Mouse (Mus musculus) ZHBTc4 (cell line): Measurements from ENCODE around the gene Ankrd13d.
A peak's percentile ranks its signal among the peaks of the same experiment; 100 is the strongest.

Experiments
- DNase-seq: peaks from one replicate; pipeline ENCODE4 v3.0.0-alpha.2; 2011; ENCODE audit warnings: low read depth, low spot score

The Ankrd13d gene

GRCm38 (mm10) chr19:4282898-4283553, at the start of gene Ankrd13d:
TSS of gene Ankrd13d (minus strand) at chr19:4283137.
- peak; percentile 93 for DNase-seq

DNA sequence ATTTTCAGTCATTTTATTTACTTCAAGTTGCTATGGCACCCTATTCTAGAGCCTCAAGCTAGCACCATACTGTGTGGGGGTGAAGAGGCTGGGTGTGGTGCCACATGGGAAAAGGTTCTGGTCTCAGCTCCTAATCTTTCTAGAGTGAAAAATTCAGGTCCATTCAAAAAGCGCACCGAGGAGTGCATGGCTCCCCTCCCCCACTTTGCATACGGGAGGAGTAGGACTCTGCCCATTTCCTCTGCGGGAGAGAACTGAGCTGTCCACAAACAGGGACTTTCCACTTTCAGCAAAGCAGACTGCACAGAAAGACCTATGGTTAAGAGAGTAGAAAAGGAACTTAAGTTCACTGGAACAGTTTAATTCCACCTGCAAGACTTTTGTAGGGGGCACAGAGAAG, 49.7 kb upstream of the Ankrd13d start:
- peak; percentile 72 for DNase-seq

DNA sequence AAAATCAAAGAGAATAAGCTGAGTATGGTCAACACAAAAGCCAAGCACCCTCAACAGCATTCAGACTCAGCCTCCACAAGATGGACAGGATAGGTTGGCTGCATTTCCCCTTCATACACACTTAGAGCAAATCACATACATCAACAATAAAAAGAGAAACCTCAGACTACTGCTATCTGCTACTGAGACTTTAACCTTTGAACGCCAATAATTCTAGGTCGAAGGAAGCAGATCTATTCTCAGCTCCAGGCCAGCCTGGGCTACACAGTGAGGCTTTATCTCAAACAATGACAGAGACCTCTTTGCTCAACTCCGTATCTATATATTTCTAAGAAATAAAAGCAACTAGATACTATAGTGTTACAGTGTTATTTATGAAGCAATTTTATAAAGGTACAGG, 48.3 kb upstream of the Ankrd13d start:
- no peak for DNase-seq

DNA sequence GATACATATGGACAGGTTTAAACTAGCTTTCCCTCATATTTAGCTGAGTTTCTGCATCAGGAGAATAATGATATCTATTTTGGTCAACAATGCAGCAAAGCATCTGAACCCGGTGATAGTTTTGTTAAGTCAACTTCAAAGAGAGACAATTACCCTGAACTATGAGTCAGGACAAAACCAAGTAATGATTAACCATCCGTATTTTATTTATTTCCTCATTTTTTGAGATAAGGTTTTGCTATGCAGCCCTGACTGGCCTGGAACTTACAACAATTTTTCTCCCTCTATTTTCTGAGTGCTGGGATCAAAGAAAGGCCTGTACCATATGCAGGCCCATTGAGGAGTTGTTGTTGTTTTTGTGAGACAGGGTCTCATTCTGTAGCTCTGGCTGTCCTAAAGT, 47.7 kb upstream of the Ankrd13d start:
- no peak for DNase-seq

GRCm38 (mm10) chr19:4328737-4329304, 45.9 kb upstream of the Ankrd13d start:
- peak; percentile 68 for DNase-seq

GRCm38 (mm10) chr19:4326881-4327280, 43.9 kb upstream of the Ankrd13d start:
- no peak for DNase-seq

GRCm38 (mm10) chr19:4326106-4326505, 43.2 kb upstream of the Ankrd13d start:
- DNase-seq: no peak

GRCm38 (mm10) chr19:4322134-4322533, 39.2 kb upstream of the Ankrd13d start:
- DNase-seq: no peak

- DNase-seq: no peak
These were observed 38.7 kb upstream of the Ankrd13d start for GRCm38 (mm10) chr19:4321622-4322021.

DNA sequence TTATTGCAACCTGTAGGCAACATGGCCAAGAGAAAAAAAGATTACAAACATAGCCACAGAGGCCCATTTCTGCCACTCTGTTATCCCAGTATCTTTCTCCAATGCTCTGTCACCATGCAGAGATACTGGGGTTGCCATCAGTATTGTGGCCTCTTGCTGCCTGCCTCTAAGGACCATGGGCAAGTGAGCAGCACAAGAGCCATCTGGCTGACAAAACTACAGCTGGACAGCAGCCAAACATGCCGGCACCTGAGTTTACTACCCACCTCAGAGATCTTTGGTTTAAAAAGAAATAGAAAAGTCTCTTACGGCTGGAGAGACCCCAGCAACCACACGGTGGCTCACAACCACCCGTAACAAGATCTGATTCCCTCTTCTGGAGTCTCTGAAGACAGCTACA, 36.3 kb upstream of the Ankrd13d start:
- no peak for DNase-seq

- no peak for DNase-seq
These were observed 34.2 kb upstream of the Ankrd13d start for GRCm38 (mm10) chr19:4317181-4317580.

DNA sequence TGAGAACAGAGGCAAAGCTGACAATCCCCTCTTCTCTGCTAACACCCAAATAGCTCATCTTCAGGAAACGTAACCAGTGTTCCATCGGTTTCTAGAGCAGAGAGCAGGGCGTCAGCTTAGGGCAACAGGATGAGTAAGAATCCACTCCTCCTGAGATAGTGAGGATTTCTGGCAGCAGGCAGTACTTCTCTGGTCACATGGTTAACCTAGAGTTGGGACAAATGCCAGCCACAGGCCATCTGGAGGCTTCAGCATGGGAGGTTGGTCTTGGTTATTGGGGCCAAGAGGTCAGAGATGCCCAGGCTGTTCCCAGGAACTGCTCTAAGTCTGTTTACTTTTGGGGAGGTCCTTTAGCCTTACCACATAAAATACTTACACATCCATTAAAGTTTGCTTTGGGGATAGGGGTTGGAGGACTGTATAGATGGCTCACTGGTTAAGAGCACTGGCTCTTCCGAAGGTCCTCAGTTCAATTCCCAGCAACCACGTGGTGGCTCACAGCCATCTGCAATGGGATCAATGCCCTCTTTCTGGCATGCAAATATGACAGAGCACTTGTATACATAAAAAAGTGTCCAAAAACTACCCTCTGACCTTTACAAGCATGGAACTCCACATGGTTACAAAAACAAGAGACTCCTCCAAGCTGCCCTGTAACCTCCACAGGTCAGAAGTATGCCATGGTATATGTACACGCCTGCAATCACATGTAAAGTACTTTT, 32.4 kb upstream of the Ankrd13d start:
- no peak for DNase-seq

GRCm38 (mm10) chr19:4309776-4310185, 26.8 kb upstream of the Ankrd13d start:
- DNase-seq: peak; percentile 86

- DNase-seq: no peak
These were observed 26.4 kb upstream of the Ankrd13d start for GRCm38 (mm10) chr19:4309302-4309701.

DNA sequence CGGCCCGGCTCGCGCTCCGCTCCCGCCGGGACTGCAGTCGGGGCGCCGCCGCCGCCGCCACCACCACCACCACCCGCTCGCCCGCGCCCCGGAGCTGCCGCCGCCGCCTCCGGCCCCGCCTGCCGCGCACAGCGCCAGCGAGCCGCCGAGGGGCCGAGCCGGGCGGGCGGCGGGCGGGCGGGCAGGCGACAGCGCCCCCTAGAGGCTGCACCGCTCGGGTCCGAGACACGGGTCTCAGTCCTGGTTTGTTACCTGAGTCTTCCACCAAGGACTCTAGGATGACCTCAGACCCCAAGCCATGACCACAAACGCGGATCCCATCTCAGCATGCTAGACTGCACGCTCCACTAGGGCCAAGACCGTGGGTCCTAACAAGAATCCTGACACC, 23.2 kb upstream of the Ankrd13d start, which contains the start of gene Grk2:
Gene Grk2 (minus strand): TSS at position 33 of the 388 bp plus-strand sequence.
- DNase-seq: peak; percentile 82

DNA sequence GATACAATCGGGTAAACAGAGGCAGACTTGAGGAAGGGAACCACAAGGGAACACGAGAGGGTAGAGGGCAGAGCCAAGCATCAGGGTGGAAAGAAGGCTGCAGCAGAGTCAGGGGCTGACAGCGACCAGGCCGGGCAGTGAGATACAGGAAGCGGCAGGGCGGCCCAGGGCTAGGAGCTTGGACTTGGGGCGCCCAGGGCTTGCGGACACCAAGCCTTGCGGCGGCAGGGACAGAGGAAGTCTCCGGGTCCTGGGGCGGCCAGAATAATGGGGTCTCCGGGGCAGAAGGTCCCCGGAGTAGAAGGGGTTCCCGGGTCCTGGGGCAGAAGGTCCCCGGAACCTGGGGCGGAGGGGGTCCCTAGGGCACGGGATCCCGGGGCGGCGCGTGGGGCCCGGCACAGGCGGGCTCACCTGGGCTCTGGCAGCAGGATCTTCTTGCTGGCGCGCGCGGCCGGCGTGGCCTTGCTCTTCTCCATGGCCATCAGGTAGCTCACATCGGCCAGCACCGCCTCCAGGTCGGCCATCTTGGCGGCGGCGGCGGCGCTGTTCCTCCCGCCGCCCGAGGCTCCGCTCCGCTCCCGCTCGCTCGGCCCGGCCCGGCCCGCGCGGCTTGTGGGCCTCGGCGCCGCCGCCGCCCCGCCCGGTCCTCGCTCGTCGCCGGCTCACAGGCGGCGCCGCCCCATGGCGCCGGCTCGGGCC, 22.7 kb upstream of the Ankrd13d start:
- DNase-seq: peak; percentile 64

DNA sequence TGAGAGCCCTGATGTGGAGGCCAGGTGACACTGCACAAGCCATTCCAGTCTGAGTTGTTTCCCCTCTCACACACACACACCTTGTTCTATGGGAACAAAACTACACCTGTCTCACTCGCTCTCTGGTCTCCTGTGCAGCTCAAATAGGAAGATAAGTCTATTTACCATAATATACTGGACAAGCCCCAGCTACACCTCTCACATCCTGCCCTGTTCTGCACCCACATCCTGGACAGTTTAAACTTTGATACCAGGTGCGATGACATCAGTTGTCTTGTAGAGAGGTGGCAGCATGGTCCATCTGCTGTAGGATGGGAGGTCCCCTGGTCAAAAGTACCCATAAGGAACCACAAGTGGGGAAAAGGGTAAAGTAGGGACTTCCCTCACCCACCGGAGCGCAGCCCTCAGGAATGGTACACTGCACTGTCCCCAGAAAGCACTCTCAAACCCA, 22.0 kb upstream of the Ankrd13d start:
- no peak for DNase-seq

- DNase-seq: no peak
These were observed 21.4 kb upstream of the Ankrd13d start for GRCm38 (mm10) chr19:4304251-4304821.

DNA sequence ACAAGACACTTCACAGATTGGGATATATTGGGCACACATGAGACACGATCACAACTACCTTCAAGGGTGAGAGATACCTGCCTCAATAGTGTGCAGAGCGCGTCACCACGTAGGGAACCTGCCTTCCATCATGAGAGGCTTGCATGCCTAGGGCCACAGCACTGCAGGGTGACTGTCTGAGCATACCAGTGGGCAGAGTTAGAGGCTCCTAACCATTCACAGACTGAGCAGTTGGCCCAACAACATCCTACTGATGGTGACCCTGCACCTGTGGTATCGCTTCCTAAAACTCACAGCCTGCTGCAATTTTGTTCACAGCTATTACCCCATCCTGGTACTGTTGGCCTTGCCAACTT, 20.7 kb upstream of the Ankrd13d start:
- no peak for DNase-seq

DNA sequence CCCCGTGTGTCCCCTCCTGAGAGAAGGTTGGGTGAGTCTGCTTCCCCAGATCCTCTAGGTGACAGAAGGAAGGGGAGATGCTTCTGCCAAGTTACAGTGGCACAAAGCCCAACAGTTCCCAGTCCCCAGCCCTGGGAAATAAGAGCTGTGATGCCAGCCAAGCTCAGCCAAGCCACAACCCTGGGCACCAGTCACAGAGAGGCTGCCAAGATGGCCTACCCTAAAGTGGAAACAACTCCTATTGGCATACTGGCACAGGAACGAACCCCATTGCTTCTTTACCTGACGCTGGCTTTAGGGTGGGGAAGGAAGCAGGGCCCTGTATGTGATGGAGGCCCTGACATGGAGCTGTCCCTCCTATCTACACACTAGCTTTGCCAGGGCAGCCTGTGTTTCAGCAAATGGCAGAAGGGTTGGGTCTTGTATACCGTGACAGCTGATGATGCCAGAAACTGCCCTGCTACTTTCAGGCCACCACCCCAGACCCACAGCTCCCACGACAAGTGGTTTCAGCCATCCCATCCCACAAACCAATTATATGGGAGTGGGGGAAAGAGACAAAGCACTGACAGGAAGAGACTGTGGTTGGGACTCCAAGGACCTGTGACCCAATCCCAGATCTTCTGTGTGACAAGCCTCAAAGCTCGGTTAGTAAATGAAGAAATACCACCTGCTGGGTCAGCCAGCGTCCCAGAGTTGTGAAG, 20.2 kb upstream of the Ankrd13d start:
- DNase-seq: no peak
